Mouse (Mus musculus) testis, adult 2 months (tissue): Measurements from ENCODE around the gene Gm14214.

ENCODE experiments used
- CTCF ChIP-seq: fragments of 200-500 bp; IDR thresholded peaks from 2 replicates; pipeline ENCODE4 v1.5.1; 2012; ENCODE audit warnings: low read depth, mild to moderate bottlenecking, inconsistent platforms, low read length, moderate library complexity; ENCODE audit not compliant: control insufficient read depth, insufficient read depth, insufficient replicate concordance
- POLR2A ChIP-seq: fragments of 200-500 bp; IDR thresholded peaks from 2 replicates; pipeline ENCODE4 v1.6.1; 2012; ENCODE audit warnings: low read depth, mild to moderate bottlenecking, inconsistent platforms, low read length, moderate library complexity; ENCODE audit not compliant: control insufficient read depth

- TF ChIP-seq CTCF (peak; percentile 37; the same call in 1 of the 2 replicates), POLR2A (no peak)
These were observed 21.4 kb downstream of the Gm14214 start for GRCm38 (mm10) chr2:154748383-154748782.
